Mouse (Mus musculus): ENCODE results near the gene Lpp.
A peak's percentile ranks its signal among the peaks of the same experiment; 100 is the strongest.

The Lpp gene

GRCm38 (mm10) chr16:24392651-24393555 lies at the start of gene Lpp:
Lpp (plus strand) TSS chr16:24393507.
- DNase-seq (ENCODE audit: low read depth), result peak; percentile 95

- no peak for DNase-seq (ENCODE audit: low read depth)
Measured at GRCm38 (mm10) chr16:24347582-24348411, 45.5 kb upstream of the Lpp start.

GRCm38 (mm10) chr16:24350306-24350705 lies 43.0 kb upstream of the Lpp start:
- no peak for DNase-seq (ENCODE audit: low read depth)

GRCm38 (mm10) chr16:24350751-24351150 lies 42.6 kb upstream of the Lpp start:
- no peak for DNase-seq (ENCODE audit: low read depth)

- no peak for DNase-seq (ENCODE audit: low read depth)
Measured at GRCm38 (mm10) chr16:24351811-24352210, 41.5 kb upstream of the Lpp start.

- DNase-seq (ENCODE audit: low read depth), result no peak
Measured at GRCm38 (mm10) chr16:24353816-24354215, 39.5 kb upstream of the Lpp start.

- peak; percentile 85 for DNase-seq (ENCODE audit: low read depth)
Measured at GRCm38 (mm10) chr16:24361667-24362066, 31.6 kb upstream of the Lpp start.

GRCm38 (mm10) chr16:24364030-24364687 lies 29.1 kb upstream of the Lpp start:
- DNase-seq (ENCODE audit: low read depth), result peak; percentile 68

GRCm38 (mm10) chr16:24365900-24366299 lies 27.4 kb upstream of the Lpp start:
- DNase-seq (ENCODE audit: low read depth), result no peak

- no peak for DNase-seq (ENCODE audit: low read depth)
Measured at GRCm38 (mm10) chr16:24367071-24367470, 26.2 kb upstream of the Lpp start.

GRCm38 (mm10) chr16:24367506-24367905 lies 25.8 kb upstream of the Lpp start:
- peak; percentile 89 for DNase-seq (ENCODE audit: low read depth)

GRCm38 (mm10) chr16:24376478-24376877 lies 16.8 kb upstream of the Lpp start:
- DNase-seq (ENCODE audit: low read depth), result no peak

- DNase-seq (ENCODE audit: low read depth), result no peak
Measured at GRCm38 (mm10) chr16:24390596-24390995, 2.7 kb upstream of the Lpp start.

GRCm38 (mm10) chr16:24391111-24391510 lies 2.2 kb upstream of the Lpp start:
- DNase-seq (ENCODE audit: low read depth), result no peak

- no peak for DNase-seq (ENCODE audit: low read depth)
Measured at GRCm38 (mm10) chr16:24391901-24392300, 1.4 kb upstream of the Lpp start.

GRCm38 (mm10) chr16:24393556-24394210 lies 376 bp downstream of the Lpp start:
- DNase-seq (ENCODE audit: low read depth), result peak; percentile 83

- DNase-seq (ENCODE audit: low read depth), result peak; percentile 81
Measured at GRCm38 (mm10) chr16:24394211-24394991, 1.1 kb downstream of the Lpp start.

GRCm38 (mm10) chr16:24395100-24395499 lies 1.8 kb downstream of the Lpp start:
- DNase-seq (ENCODE audit: low read depth), result peak; percentile 63

GRCm38 (mm10) chr16:24396504-24396903 lies 3.2 kb downstream of the Lpp start:
- no peak for DNase-seq (ENCODE audit: low read depth)

GRCm38 (mm10) chr16:24398476-24398875 lies 5.2 kb downstream of the Lpp start:
- no peak for DNase-seq (ENCODE audit: low read depth)

- no peak for DNase-seq (ENCODE audit: low read depth)
Measured at GRCm38 (mm10) chr16:24398893-24399292, 5.6 kb downstream of the Lpp start.

Data from NIH3T3 (cell line).